Mouse (Mus musculus) kidney, embryonic 15.5 days (tissue): Measurements from ENCODE around the gene Cyp4f17. TPM values are rescaled to one million over a fixed set of nuclear protein-coding genes. Genes with fewer than 3 reads are reported as not detected.
"Not testable (repeated sequence)": the region's sequence is repeated elsewhere in the genome, so short reads cannot be mapped to it uniquely, and the experiment has no call there.

Experiments used
- ATAC-seq: fragments of 200-750 bp; cut with Nextera tagmentation; replicated peaks from 2 replicates; pipeline ENCODE4 v1.8.0; 2017; ENCODE audit warnings: moderate TSS enrichment; ENCODE audit not compliant: low FRiP score
- H3K27ac ChIP-seq: fragments of 300-500 bp; sonication (generic); 2 replicates; pipeline ENCODE4 v1.5.1; 2015; ENCODE audit warnings: mild to moderate bottlenecking, inconsistent platforms
- H3K27me3 ChIP-seq: fragments of 300-500 bp; sonication (generic); 2 replicates; pipeline ENCODE4 v1.6.1; 2015; ENCODE audit warnings: inconsistent platforms
- H3K36me3 ChIP-seq: fragments of 300-500 bp; sonication (generic); 2 replicates; pipeline ENCODE4 v1.6.1; 2015; ENCODE audit warnings: inconsistent platforms
- H3K4me1 ChIP-seq: fragments of 300-500 bp; sonication (generic); 2 replicates; pipeline ENCODE4 v1.6.1; 2015; ENCODE audit warnings: inconsistent platforms
- H3K4me2 ChIP-seq: fragments of 300-500 bp; sonication (generic); 2 replicates; pipeline ENCODE4 v1.6.1; 2015; ENCODE audit warnings: moderate library complexity, mild to moderate bottlenecking, inconsistent platforms
- H3K4me3 ChIP-seq: fragments of 300-500 bp; sonication (generic); replicated peaks from 2 replicates; pipeline ENCODE4 v1.5.1; 2015; ENCODE audit warnings: mild to moderate bottlenecking, inconsistent platforms
- H3K9ac ChIP-seq: fragments of 300-500 bp; sonication (generic); 2 replicates; pipeline ENCODE4 v1.6.1; 2015; ENCODE audit warnings: mild to moderate bottlenecking, inconsistent platforms
- H3K9me3 ChIP-seq: fragments of 300-500 bp; sonication (generic); replicated peaks from 2 replicates; pipeline ENCODE4 v1.6.1; 2016; ENCODE audit warnings: inconsistent platforms
- WGBS: fragments of 180-500 bp; shearing (Covaris S2); methylation state at CpG from one replicate; pipeline ENCODE4 v1.1.7; 2015; ENCODE audit warnings: mixed read lengths; 5-methylcytosine and 5-hydroxymethylcytosine counted together
- polyA plus RNA-seq: library from polyadenylated mRNA; unstranded; fragments of >200 nt; fragmentation: Nextera tagmentation; extraction: Ambion mirVana; gene quantifications from 2 replicates; pipeline ENCODE4 v1.2.1, GENCODE M21; 2015

Cyp4f17 gene
- polyA plus RNA-seq, 1 experiment from 2014 or later, result 9.3 TPM

DNA sequence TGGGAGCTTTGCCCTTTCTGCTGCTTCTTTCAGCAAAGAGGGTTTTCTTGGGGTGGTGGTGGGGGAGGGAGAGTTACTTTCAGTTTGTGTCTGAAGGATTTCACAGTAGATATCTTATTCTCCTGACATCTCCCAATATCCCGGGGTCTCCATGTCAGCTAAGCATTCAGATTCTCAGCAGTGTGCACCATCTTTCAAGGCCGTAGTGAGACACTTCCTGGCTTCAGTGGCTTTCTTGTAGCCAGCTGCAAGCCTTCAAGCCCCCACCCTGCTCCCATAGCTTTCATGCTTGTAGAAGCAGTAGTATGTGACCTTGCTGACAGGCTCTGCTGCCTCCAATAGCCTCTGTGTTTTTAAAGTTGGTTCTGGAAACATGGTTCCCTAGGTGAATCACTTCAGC, 67.4 kb downstream of the Cyp4f17 start:
- 39% methylated on average over 2 of the region's 2 CpGs for WGBS
- not testable (repeated sequence) for ATAC-seq, H3K27me3 ChIP-seq, H3K4me3 ChIP-seq, H3K36me3 ChIP-seq, H3K9me3 ChIP-seq, H3K4me1 ChIP-seq, H3K9ac ChIP-seq, H3K4me2 ChIP-seq, H3K27ac ChIP-seq

DNA sequence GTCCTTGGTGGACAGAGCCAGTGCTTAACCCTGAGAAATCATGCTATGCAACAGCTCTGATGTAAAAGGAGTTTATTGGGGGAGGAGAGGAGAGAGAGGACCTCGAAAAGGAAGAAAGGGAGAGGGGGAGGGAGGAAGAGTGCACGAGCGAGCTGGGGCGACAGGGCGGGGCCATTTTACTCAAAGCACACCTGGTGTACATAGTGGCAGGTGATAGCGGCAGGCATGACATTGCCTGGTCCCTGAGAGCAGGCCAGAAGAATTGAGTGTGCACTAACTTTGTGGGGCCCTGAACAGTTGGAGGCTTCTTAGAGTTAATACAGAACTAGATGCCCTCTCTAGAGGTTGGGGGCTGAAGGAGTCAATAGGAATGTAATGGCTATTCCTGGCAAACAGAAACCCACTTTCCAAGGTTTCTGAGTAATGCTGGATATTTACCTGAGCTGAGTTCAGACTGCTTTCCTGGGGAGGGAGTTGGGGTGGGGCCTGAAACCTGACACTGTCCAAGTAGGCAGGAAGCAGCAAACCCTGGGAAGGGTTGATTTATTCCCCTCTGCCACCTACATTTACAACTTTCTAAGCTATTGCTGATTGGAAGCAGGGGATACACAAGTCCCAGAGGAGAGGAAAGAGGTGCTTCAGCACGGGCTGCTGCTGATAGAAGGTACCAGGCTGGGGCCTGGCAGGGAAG, 71.8 kb downstream of the Cyp4f17 start:
- Histone ChIP-seq H3K4me3 (no peak overlapping the region), H3K27ac (no peak overlapping the region), H3K4me1 (0 out of 2 replicates have a peak, but pooled peaks cover 5% of the 10 kb centered on the region), H3K36me3 (no peaks in the 10 kb centered on the region), H3K27me3 (no peaks in the 10 kb centered on the region), H3K9ac (no peak overlapping the region), H3K4me2 (no peak overlapping the region), H3K9me3 (no peaks in the 10 kb centered on the region)
- ATAC-seq, result no peak
- WGBS, result 51% methylated on average over 7 of the region's 7 CpGs

Other genes starting within 250 kb of the Cyp4f17 start
- 100 and 101 TPM in 2 replicates for gene Brd4, start 221.3 kb upstream of the Cyp4f17 start, polyA plus RNA-seq
- 117 and 119 TPM in 2 replicates for gene Akap8, start 184.8 kb upstream of the Cyp4f17 start, polyA plus RNA-seq
- 109 and 128 TPM in 2 replicates for gene Akap8l, start 155.4 kb upstream of the Cyp4f17 start, polyA plus RNA-seq
- 25.6 and 26.5 TPM in 2 replicates for gene Wiz, start 116.6 kb upstream of the Cyp4f17 start, polyA plus RNA-seq
- gene Rasal3, start 102.5 kb upstream of the Cyp4f17 start, polyA plus RNA-seq, result 0.33 and 0.95 TPM in 2 replicates
- gene Pglyrp2, start 81.9 kb upstream of the Cyp4f17 start, polyA plus RNA-seq, result not detected in 2 replicates
- gene Cyp4f39, start 53.3 kb upstream of the Cyp4f17 start, polyA plus RNA-seq, result 0.55 and 0.66 TPM in 2 replicates
- gene Cyp4f16, start 30.5 kb downstream of the Cyp4f17 start, polyA plus RNA-seq, result 20.9 and 21.7 TPM in 2 replicates
- not detected in 2 replicates for gene Cyp4f37, start 115.3 kb downstream of the Cyp4f17 start, polyA plus RNA-seq
- 0.12 TPM in 1 of 2 replicates, not detected in the other for gene Cyp4f40, start 152.8 kb downstream of the Cyp4f17 start, polyA plus RNA-seq
- 0.16 TPM in 1 of 2 replicates, not detected in the other for gene Cyp4f15, start 179.6 kb downstream of the Cyp4f17 start, polyA plus RNA-seq